Mouse (Mus musculus) kidney, adult 2 months (tissue): ENCODE data around the gene Eprs.

Experiments used
- CTCF ChIP-seq: fragments of 200-500 bp; conservative IDR thresholded peaks from 2 replicates; pipeline ENCODE4 v1.5.1; 2011; ENCODE audit warnings: low read depth, mild to moderate bottlenecking, control low read depth, low read length, moderate library complexity, mixed read lengths; ENCODE audit not compliant: insufficient read depth, insufficient read length
- POLR2A ChIP-seq: fragments of 200-500 bp; IDR thresholded peaks from one replicate; pipeline ENCODE4 v1.6.1; 2011; ENCODE audit warnings: low read depth, low read length, control low read depth

DNA sequence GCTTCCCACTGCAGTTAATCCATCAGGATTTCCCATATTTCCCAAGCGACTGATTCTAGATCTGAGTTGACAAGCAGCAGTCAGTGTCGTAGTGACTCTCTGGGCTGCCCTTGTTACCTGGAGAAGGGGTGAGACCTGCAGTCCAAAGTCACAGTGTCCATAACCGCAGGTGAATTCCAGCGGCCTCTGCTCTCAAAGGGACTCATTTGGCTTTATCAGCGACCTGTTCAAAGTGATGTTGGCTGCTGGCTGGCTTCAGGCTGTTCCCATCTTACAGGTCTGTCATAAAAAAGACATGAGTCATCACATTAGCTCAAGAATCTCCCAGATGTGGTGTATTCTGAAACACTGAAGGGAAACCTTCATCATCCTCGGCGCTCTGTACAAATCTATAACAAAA, 86.1 kb downstream of the Eprs start:
- TF ChIP-seq CTCF: no peak
- TF ChIP-seq POLR2A: no peak
